Mouse (Mus musculus): ENCODE results near the gene Cyb561d2. TPM values are rescaled to one million over a fixed set of nuclear protein-coding genes. Genes with fewer than 3 reads are reported as not detected.

The Cyb561d2 gene
- total RNA-seq, 2 experiments from 2014 or later = 25.6 to 28.4 TPM

Other genes with a start within 250 kb of the Cyb561d2 start
- 10 to 100 TPM; 16.4 to 17.5 TPM for gene Cish, start 246.2 kb downstream of the Cyb561d2 start, total RNA-seq (2021)
- 10 to 100 TPM; 15.9 to 18.1 TPM for gene Hemk1, start 203.8 kb downstream of the Cyb561d2 start, total RNA-seq (2021)
- gene 6430571L13Rik, start 201.6 kb downstream of the Cyb561d2 start, total RNA-seq (2021) = 1 to 10 TPM; 5.3 to 5.4 TPM
- 10 to 100 TPM; 31.9 to 50.0 TPM for gene Cacna2d2, start 142.6 kb downstream of the Cyb561d2 start, total RNA-seq (2021)
- 10 to 100 TPM; 29.4 to 30.4 TPM for gene Tmem115, start 8.2 kb downstream of the Cyb561d2 start, total RNA-seq (2021)
- 10 to 100 TPM; 35.2 to 38.5 TPM for gene Nprl2, start within 50 bp of the Cyb561d2 start, total RNA-seq (2021)
- 1 to 10 TPM; 3.9 to 4.7 TPM for gene Zmynd10, start 5.1 kb upstream of the Cyb561d2 start, total RNA-seq (2021)
- 10 to 100 TPM; 24.9 to 25.4 TPM for gene Rassf1, start 9.4 kb upstream of the Cyb561d2 start, total RNA-seq (2021)
- 10 to 100 TPM; 65.4 to 66.9 TPM for gene Tusc2, start 21.1 kb upstream of the Cyb561d2 start, total RNA-seq (2021)
- gene Hyal2, start 25.8 kb upstream of the Cyb561d2 start, total RNA-seq (2021) = 10 to 100 TPM; 20.8 to 28.4 TPM
- gene Hyal1, start 34.7 kb upstream of the Cyb561d2 start, total RNA-seq (2021) = 1 to 10 TPM; 3.8 to 4.1 TPM
- gene Naa80, start 36.7 kb upstream of the Cyb561d2 start, total RNA-seq (2021) = 10 to 100 TPM; 11.9 to 13.0 TPM
- 1 to 10 TPM; 1.5 to 2.1 TPM for gene Hyal3, start 38.6 kb upstream of the Cyb561d2 start, total RNA-seq (2021)
- gene Ifrd2, start 45.4 kb upstream of the Cyb561d2 start, total RNA-seq (2021) = 10 to 100 TPM; 12.5 to 14.5 TPM
- 1 to 10 TPM; 3.9 to 5.6 TPM for gene Sema3b, start 67.0 kb upstream of the Cyb561d2 start, total RNA-seq (2021)
- 100 to 1,000 TPM; 302 to 303 TPM for gene Gnai2, start 93.2 kb upstream of the Cyb561d2 start, total RNA-seq (2021)
- 10 to 100 TPM; 65.0 to 68.4 TPM for gene Slc38a3, start 127.3 kb upstream of the Cyb561d2 start, total RNA-seq (2021)
- gene Gnat1, start 137.5 kb upstream of the Cyb561d2 start, total RNA-seq (2021) = 1 to 10 TPM in 1 of 2 experiments, under 1 TPM in 1; 0.30 to 1.1 TPM
- gene Sema3f, start 168.3 kb upstream of the Cyb561d2 start, total RNA-seq (2021) = 10 to 100 TPM; 44.6 to 52.6 TPM
- 100 to 1,000 TPM; 194 to 195 TPM for gene Rbm5, start 228.8 kb upstream of the Cyb561d2 start, total RNA-seq (2021)